ENCODE assay signal across 7 mouse cellular contexts in genomic region chr5:149524242-149524858, GRCm38 (mm10). TPM values are rescaled to one million over a fixed set of nuclear protein-coding genes. Genes with fewer than 3 reads are reported as not detected.
A peak's percentile ranks its signal among the peaks of the same experiment; 100 is the strongest.
DNase-seq lines count a peak whose midpoint lies in the region; ATAC-seq lines count a peak whose summit lies in the region.

No protein-coding gene starts in this region.

- peak overlapping the region; percentile 31 for H3K4me2 ChIP-seq in intestine, embryonic 14.5 days (ENCODE audit: low read length)
- peak overlapping the region; percentile 35 for H3K4me2 ChIP-seq in midbrain, embryonic 11.5 days

- peak; percentile 73 for ATAC-seq in intestine, embryonic 14.5 days (replicated peaks; ENCODE audit: low FRiP score, low TSS enrichment, low read depth)
- ATAC-seq in midbrain, embryonic 11.5 days (ENCODE audit: low FRiP score), result peak; percentile 74

- DNase-seq in adrenal gland, adult 2 months, result peak; percentile 78
- DNase-seq in embryo, embryonic 11 days, result peak; percentile 90
- peak; percentile 70 to 72 for DNase-seq in gastrocnemius, postnatal 36 days
- DNase-seq in intestine, embryonic 14.5 days (ENCODE audit: low spot score), result peak; percentile 88
- peak; percentile 86 to 92 for DNase-seq in left cerebral cortex, postnatal 10 days (ENCODE audit: extremely low spot score in 1 of 2, low spot score in 2 of 2)
- peak; percentile 98 for DNase-seq in midbrain, embryonic 11.5 days (ENCODE audit: low spot score, missing footprints)
- DNase-seq in right cerebral cortex, postnatal 4 days, result peak; percentile 82

- H3K9me3 ChIP-seq in intestine, embryonic 14.5 days (ENCODE audit: control insufficient read depth, low read length), result no peaks in the 10 kb centered on the region
- H3K9me3 ChIP-seq in midbrain, embryonic 11.5 days (ENCODE audit: control insufficient read depth, low read length), result no peaks in the 10 kb centered on the region

- H3K27ac ChIP-seq in intestine, embryonic 14.5 days (ENCODE audit: low read depth), result 0 out of 2 replicates have a peak overlapping the region, but pooled peaks have one; percentile 43
- no peak overlapping the region for H3K27ac ChIP-seq in midbrain, embryonic 11.5 days (ENCODE audit: low read depth, low read length)

- peaks cover 17% of the 10 kb centered on the region for H3K4me1 ChIP-seq in intestine, embryonic 14.5 days (replicated peaks; ENCODE audit: control insufficient read depth, insufficient read depth, low read length)
- H3K4me1 ChIP-seq in midbrain, embryonic 11.5 days (ENCODE audit: control insufficient read depth, insufficient read depth, low read length), result peaks cover 25% of the 10 kb centered on the region

- H3K9ac ChIP-seq in intestine, embryonic 14.5 days (ENCODE audit: low read length), result no peak overlapping the region
- peak overlapping the region; percentile 1; the same call in 1 of the 2 replicates for H3K9ac ChIP-seq in midbrain, embryonic 11.5 days (ENCODE audit: low read length)

- intact Hi-C loops in gastrocnemius, postnatal 36 days (cut with DNase I), result no loop called here
- intact Hi-C loops in left cerebral cortex, postnatal 10 days (cut with DNase I), result loop anchor here (5.0 to 10.0 kb wide), 2 partner anchors 472 to 720 kb away; no protein-coding TSS in a partner anchor

- 20% methylated on average over 16 of the region's 16 CpGs for WGBS in intestine, embryonic 14.5 days
- WGBS in midbrain, embryonic 11.5 days, result 31% methylated on average over 16 of the region's 16 CpGs

- H3K36me3 ChIP-seq in intestine, embryonic 14.5 days (ENCODE audit: control insufficient read depth, insufficient read depth, low read length), result no peaks in the 10 kb centered on the region
- no peaks in the 10 kb centered on the region for H3K36me3 ChIP-seq in midbrain, embryonic 11.5 days (ENCODE audit: control insufficient read depth, insufficient read depth, low read length)

- no peak overlapping the region for H3K4me3 ChIP-seq in intestine, embryonic 14.5 days (ENCODE audit: low read depth, low read length)
- no peak overlapping the region for H3K4me3 ChIP-seq in midbrain, embryonic 11.5 days (ENCODE audit: low read depth, low read length)

- no peaks in the 10 kb centered on the region for H3K27me3 ChIP-seq in intestine, embryonic 14.5 days (replicated peaks; ENCODE audit: control insufficient read depth, insufficient read depth, low read length)
- H3K27me3 ChIP-seq in midbrain, embryonic 11.5 days (ENCODE audit: control insufficient read depth, insufficient read depth, low read length), result no peaks in the 10 kb centered on the region

RNA-seq across cellular contexts. Expression of gene Wdr95, which starts 4.1 kb away (rescaled TPM):
- not detected for total RNA-seq in adrenal gland, adult 2 months (2021)
- polyA plus RNA-seq in adrenal gland, adult 2 months (2012; rRNA removed), result not detected in 2 replicates
- total RNA-seq in gastrocnemius, postnatal 36 days (2021), result under 1 TPM in 1 of 2 experiments, not detected in 1; 0.30 TPM
- 0.07 and 0.37 TPM in 2 replicates for polyA plus RNA-seq in intestine, embryonic 14.5 days (2014; fragmentation: Nextera tagmentation; extraction: Ambion mirVana)
- total RNA-seq in left cerebral cortex, postnatal 10 days (2021), result 1 to 10 TPM; 1.1 to 1.4 TPM
- 0.08 and 0.33 TPM in 2 replicates for polyA plus RNA-seq in midbrain, embryonic 11.5 days (2014; fragmentation: Nextera tagmentation; extraction: Ambion mirVana)
